Mouse (Mus musculus): ENCODE results near the gene Tjp2. TPM values are rescaled to one million over a fixed set of nuclear protein-coding genes. Genes with fewer than 3 reads are reported as not detected.
A peak's percentile ranks its signal among the peaks of the same experiment; 100 is the strongest.
"Not testable (repeated sequence)": the region's sequence is repeated elsewhere in the genome, so short reads cannot be mapped to it uniquely, and the experiment has no call there.

Tjp2 gene
- total RNA-seq, 2 experiments from 2014 or later = 19.7 to 22.1 TPM

DNA sequence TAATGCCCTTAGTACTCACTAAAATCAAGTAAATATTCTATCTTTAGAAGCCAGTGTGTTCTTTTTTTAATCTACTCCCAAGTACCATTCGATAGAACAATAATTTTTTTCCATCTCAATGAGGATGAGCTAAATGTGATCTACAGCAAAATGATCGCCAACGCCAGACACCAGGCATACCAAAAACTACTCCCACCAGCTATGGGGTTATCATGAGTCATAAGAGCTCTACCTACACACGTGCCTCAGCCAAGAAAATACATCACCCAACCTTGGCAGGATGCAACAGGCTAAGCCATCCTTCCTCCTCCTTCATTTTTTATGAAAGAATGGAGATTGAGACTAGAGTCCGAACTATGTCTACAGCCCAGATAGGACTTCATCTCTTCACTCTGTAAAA is 31.9 kb downstream of the Tjp2 start:
- intact Hi-C loops (cut with DNase I) = no loop called here
- DNase-seq (ENCODE audit: low spot score) = no peak

- intact Hi-C loops (cut with DNase I) = no loop called here
- no peak for DNase-seq (ENCODE audit: low spot score)
These were observed 37.0 kb downstream of the Tjp2 start for GRCm38 (mm10) chr19:24187791-24188190.

- intact Hi-C loops (cut with DNase I); DNase-seq (ENCODE audit: low spot score): not testable (repeated sequence)
These were observed 37.5 kb downstream of the Tjp2 start for GRCm38 (mm10) chr19:24187358-24187757.

- intact Hi-C loops (cut with DNase I) = no loop called here
These were observed 41.1 kb downstream of the Tjp2 start for GRCm38 (mm10) chr19:24183680-24184235.

DNA sequence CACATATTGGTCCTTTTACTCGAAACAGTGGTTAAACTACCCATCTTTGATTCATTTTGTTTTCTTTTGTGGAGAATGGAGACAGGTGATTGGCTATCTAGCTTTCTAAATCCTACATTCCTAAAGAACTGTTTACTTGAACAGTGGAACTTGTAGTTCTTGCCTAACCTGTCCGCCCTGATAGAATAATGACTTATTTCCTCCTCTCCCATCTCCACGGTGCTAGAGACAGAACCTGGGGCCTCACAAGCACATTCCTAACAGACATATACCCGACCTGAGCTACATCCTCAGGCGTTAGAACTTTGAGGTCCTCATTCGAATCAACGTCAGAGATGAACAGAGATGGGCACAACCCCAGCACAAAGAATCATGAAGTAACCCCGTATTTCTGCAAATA is 44.4 kb downstream of the Tjp2 start:
- intact Hi-C loops (cut with DNase I) = no loop called here
- DNase-seq (ENCODE audit: low spot score) = no peak

More at GRCm38 (mm10) chr19:24183680-24184235, 41.1 kb downstream of the Tjp2 start:
- DNase-seq (ENCODE audit: low spot score) = no peak

DNA sequence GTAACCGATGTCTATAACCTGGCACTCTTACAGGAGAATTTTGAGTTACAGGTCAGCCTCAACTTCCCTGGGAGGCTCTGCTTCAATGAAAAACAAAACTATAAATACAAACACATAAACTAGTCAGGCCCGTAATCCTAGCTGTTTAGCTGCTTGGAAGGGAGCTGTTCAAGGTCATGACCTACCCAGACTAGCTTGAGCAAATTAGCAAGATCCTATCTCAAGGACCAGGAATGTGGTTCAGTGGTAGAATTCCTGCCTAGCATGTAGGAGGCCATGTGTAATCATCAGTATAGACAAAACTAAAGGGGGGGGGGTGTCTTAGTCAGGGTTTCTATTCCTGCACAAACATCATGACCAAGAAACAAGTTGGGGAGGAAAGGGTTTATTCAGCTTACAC is 46.7 kb downstream of the Tjp2 start:
- intact Hi-C loops (cut with DNase I) = no loop called here
- DNase-seq (ENCODE audit: low spot score) = no peak

GRCm38 (mm10) chr19:24176692-24177091 is 48.1 kb downstream of the Tjp2 start:
- DNase-seq (ENCODE audit: low spot score) = no peak
- intact Hi-C loops (cut with DNase I) = no loop called here

GRCm38 (mm10) chr19:24174896-24175295 is 49.9 kb downstream of the Tjp2 start:
- intact Hi-C loops (cut with DNase I) = no loop called here
- peak; percentile 23 for DNase-seq (ENCODE audit: low spot score)

DNA sequence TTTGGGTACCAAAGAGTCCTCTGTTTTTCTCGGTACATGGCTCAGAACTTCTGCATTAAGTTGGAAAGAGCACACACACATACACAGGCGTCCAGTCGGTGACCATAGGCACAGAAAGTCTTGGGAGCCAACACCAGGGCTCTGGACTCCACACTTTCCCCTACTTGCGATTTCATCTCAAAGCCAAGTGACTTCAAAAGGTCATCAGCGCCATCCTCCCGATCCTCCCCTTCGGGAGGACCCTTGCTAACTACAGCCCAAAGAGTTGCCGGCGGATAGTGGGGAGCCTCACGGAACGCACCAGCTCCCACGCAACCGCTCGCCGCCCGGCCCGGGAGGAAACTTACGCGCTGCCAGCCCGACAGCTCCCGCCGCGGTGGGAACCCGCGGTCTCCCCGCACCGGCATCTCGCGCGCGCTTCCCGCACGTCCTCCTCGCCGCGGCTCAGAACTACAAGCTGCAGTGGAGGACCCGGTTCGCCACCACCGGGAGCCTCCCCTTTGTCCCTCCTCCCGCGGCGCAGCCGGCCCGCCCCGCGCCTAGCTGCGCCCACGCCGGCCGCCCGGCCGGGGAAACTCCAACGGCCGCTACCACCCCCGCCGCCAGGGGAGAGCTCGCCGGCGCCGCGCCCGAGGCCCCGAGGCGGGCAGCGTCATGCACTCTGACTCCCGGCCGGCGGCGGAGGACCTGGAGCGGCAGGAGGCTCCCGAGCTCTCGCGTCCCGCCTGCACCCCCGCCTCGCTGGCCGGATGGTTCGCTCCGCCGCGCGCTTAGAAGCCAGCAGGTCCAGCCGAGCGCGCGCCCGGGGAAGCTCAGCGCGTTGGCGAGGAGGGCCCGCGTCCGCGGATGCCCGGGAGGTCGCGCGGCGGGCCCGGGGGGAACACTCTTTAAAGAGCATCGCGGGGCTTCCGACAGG is 51.0 kb downstream of the Tjp2 start:
- intact Hi-C loops (cut with DNase I) = no loop called here
- peak; percentile 94 for DNase-seq (ENCODE audit: low spot score)

DNA sequence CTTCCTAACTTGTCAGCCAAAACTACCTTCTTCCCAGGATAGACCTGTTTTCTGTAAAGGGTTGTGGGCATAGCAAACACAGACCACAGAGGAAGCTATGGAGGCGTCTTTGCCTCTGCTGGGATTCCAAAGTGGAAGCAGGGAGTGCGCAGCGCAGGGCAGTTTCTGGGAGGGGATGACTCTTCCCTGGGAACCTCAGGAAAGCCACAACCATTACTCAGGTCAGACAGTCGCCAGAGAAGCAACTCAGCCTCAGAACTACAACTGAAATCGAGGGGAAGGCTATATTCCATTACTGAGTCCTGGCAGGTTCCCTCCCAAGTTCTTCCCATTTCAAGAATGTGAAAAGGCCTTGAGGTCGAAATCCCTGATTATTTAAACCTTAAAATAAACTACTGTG is 51.8 kb downstream of the Tjp2 start:
- DNase-seq (ENCODE audit: low spot score) = no peak
- intact Hi-C loops (cut with DNase I) = no loop called here

GRCm38 (mm10) chr19:24168531-24168930 is 56.3 kb downstream of the Tjp2 start:
- DNase-seq (ENCODE audit: low spot score) = no peak
- intact Hi-C loops (cut with DNase I) = no loop called here

DNA sequence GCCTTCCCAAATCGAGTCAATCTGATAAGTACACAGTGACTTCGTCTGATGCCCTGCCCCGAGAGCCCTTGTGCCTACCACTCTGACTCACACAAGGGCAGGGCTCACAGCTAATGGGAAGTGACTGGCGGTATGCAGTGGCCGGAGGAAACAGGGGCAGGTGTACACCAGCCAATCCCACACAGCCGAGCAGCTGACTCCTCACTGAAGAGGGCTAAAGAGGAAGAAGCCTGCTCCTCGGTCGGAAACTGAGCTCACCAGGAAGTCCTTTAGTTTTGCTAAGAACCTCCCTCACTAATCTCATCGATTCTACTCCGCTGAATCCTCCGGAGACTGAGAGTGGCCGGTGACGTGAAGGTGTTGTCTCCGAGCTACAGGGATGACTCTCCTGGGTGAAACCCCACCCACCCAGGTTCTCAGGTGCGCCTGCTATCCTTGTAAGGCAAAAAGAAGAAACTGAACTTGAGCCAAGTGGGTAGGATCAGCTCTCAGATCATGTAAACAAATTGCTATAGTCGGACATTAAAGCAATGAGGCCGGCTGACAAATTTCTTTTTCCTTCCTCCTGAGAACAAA is 58.2 kb downstream of the Tjp2 start:
- intact Hi-C loops (cut with DNase I) = no loop called here
- peak; percentile 44 for DNase-seq (ENCODE audit: low spot score)

- DNase-seq (ENCODE audit: low spot score) = no peak
- intact Hi-C loops (cut with DNase I) = no loop called here
These were observed 60.9 kb downstream of the Tjp2 start for GRCm38 (mm10) chr19:24163974-24164373.

DNA sequence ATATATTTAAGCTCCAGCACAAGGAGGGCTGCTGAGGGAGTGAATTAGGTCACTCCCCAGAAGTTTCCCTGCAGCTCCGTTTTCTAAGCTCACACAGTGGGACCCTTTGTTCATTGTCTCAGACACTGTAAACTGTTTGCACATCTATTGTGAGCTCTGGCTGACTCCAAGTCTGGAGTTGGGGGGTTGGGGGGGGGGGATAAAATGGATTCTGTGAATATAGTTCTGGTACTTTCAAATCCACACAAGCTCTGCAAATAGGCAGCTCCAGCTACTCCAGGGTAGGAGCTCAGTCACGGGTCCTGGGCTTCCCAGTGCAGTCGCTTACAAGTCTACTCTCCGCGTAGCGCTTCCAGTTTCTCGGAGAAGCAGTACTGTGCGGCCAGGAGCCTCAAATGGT is 64.4 kb downstream of the Tjp2 start:
- intact Hi-C loops (cut with DNase I) = no loop called here
- DNase-seq (ENCODE audit: low spot score) = no peak

DNA sequence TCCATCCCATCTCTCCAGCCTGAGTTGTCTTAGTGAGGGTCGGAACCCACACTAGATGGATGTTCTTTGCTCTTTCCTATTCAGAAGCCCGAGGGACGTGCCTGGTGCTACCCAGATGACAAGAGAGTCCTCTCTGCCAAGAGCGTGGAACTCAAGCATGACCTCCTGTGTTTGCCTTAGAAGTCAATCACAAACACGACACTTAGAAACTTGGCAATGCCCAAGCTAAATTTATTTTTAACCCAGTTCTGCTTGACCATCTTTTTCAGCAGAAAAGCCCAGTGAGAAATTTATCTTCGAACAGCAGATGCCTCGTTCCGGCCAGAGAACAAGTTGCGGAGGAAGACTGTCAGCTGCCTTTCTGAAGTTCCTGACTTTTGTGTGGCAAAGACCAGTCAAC is 65.1 kb downstream of the Tjp2 start:
- DNase-seq (ENCODE audit: low spot score) = no peak
- intact Hi-C loops (cut with DNase I) = no loop called here

- intact Hi-C loops (cut with DNase I) = no loop called here
- DNase-seq (ENCODE audit: low spot score) = no peak
These were observed 65.5 kb downstream of the Tjp2 start for GRCm38 (mm10) chr19:24159334-24159733.

DNA sequence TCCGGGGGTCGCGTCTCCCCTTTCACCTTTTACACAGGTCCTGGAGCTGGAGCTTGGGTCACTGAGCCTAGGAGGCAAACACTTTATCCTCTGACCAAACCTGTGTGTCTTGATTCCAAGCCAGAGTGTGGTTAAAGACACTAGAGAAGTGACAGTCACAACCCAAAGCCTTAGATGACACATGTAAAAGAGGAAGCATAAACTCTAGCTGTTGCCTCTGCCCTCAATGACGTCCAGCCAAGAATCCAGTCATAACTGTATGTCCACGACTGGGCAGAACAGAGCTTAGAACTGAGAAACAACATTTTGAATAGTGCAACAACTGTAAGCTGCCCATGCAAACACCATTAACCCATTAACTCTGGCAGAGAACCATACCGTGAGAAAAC is 68.8 kb downstream of the Tjp2 start:
- DNase-seq (ENCODE audit: low spot score) = no peak
- intact Hi-C loops (cut with DNase I) = loop anchor here (2.0 kb wide), 1 partner anchor 15 kb away; no protein-coding TSS in a partner anchor

GRCm38 (mm10) chr19:24155395-24156066 is 69.3 kb downstream of the Tjp2 start:
- no peak for DNase-seq (ENCODE audit: low spot score)
- intact Hi-C loops (cut with DNase I) = loop anchor here (2.0 kb wide), 1 partner anchor 15 kb away; no protein-coding TSS in a partner anchor

DNA sequence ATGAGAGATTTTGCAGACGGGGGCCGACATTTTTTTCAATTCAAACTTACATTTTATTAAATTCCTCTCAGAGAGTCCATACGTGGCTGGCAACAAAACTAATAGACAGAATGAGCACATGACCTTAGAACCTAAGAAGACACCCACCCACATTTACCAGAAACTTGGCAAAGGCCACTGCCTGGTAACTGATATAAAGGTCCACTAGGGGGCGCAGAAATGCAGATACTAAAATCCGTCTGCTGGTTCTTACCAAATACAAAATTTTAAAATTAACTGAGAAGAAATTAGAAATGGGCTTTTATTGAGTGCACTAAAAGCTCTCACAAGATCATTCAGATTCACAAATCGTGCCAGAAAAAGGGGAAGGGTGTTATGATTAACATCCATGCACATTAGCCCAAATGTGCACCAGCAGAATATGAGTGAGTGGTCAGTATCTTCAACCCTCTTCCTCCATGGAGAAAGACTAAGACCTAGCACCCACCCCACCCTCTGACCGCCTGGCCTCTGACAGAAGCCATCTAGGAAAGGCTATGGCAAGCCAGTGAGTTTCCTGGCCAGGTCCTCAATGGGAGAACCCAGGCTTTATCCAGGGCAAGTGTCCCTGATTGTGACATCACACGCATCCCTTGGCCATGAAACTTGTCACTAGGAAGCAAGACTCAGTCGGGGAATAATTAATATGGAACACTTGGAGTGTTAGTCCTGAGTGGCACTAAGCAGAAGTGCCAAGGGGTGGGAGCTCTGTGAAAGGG is 71.4 kb downstream of the Tjp2 start:
- DNase-seq (ENCODE audit: low spot score) = no peak
- intact Hi-C loops (cut with DNase I) = loop anchor here (2.0 to 5.0 kb wide), 2 partner anchors 69 to 111 kb away; no protein-coding TSS in a partner anchor

- intact Hi-C loops (cut with DNase I) = no loop called here
- DNase-seq (ENCODE audit: low spot score) = no peak
These were observed 80.8 kb downstream of the Tjp2 start for GRCm38 (mm10) chr19:24144009-24144408.
